Mouse (Mus musculus) megakaryocyte, embryonic 14.5 days (primary cell): ENCODE measurements around the gene Cst8.

ENCODE experiments used
- FLI1 ChIP-seq: IDR thresholded peaks from 2 replicates; pipeline ENCODE4 v1.6.1; 2012; ENCODE audit warnings: low read length, inconsistent platforms, mixed read lengths
- GATA1 ChIP-seq: IDR thresholded peaks from 3 replicates; pipeline ENCODE4 v1.6.1; 2012; ENCODE audit warnings: mixed read lengths, low read length, inconsistent platforms, borderline replicate concordance

DNA sequence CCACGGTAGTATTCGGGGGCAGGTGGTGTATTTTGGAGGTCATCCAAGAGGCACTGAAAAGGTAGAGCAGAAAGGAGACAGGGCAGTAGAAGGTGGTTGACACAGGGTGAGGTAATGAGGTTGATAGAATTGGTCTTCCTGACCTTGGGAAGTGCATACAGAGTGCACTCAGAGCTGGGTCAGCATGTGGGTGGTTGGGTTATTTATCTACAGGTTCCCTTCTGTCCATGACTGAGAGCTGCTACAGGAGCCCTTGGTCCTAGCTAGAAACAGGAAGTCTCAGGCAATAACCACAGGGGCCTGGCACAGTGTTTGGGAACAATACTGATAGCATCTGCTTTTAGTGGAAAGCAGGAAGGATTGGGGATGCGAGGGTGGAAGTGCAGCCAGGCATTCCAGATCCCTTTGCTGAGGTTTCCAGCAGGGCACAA is 2.9 kb downstream of the Cst8 start:
- TF ChIP-seq FLI1 (no peak), GATA1 (no peak)
